Mouse (Mus musculus): ENCODE measurements at regions not wholly inside any gene's neighbourhood (a gene's known extent, or its start where the extent isn't known, plus 50 kb on each side); places are given as distances from the start of the nearest gene placed in this dataset.

DNA sequence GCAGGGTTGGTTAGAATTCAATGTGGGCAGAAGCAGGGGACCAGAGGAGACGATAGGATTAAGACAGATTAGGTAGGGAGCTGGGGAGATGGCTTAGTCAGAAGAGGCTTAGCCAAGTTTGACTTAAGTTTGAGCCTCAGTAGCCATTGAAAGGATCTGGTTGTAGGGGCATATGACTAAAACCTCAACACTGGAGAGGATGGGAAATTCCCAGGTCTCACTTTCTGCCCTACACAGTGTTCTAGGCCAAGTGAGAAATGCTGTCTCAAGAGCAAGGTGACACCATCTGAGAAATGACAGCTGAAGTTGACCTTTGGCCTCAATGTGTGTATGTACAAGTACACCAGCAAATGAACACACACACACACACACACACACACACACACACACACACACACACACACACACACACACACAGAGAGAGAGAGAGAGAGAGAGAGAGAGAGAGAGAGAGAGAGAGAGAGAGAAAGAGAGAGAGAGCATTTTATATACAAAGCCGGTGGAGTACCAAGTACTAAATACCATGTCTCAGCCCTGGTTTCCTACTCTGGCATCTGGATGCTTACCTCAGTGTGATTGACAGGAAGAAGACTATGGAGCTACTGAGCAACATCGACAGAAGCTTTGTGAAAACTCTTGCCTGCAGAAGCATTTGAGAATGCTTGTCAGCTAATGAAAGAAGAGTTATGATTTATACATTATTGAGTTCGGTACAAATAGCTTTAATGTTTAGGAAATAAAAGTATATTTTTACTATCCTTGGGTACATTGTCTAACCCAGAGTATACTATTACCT lies 85.3 kb upstream of the 4933412E24Rik start:
- no peak for DNase-seq

DNA sequence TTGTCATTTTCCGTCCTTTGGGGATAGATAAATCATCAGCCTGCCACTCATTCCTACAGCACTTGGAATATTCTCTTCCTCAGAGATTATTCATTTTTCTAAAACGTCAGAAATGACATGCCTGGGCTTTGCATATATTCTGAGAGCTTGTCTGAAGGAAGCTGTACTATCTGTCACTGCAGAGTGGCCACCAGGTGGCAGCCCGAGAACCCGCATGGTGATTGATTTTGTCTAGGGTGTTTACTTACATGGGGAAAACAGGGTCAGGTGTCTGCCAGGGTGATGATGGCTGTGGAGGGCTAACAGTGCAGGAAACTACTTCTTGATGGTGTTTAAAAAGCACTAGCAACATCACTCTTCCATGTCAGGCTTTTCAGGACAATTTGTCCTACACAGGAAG lies 80.7 kb upstream of the 4933412E24Rik start:
- peak; percentile 40 to 46 for DNase-seq

DNA sequence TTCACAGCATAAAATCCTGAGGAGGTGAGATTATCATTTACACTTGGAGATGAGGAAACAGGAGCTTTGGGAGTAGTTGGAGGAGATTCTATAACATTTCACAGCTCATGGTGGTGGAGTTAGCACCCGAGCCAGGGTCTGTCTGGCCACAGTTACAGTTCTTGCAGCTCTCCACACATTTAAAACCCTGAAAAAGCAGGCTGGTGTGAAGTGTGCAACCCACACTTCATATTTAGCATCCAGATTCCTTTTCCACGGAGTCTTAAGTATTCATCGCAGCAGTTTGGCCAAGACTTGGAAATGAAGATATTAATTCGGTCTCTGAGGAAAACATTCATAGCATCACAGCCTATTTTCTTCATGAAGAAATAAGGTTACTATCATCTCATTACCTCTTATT lies 79.7 kb upstream of the 4933412E24Rik start:
- no peak for DNase-seq

DNA sequence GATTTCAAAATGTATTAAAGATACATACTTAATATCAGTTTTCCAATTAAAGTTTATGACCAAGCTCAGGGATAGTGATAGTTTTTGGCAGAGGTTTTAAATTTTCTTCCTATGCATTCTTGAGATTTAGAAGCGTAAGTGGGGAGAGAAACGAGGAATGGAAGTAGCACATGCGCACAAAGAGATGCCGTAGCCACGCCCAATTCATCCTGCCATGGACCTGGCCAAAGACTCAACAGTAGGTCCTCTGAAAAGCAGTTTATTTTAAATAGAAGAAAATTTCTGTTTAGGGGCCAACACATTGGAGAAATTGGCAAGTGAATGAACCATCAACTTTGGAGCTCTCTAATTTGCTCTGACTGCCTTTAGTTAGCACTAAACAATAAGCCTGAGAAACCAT lies 73.5 kb upstream of the 4933412E24Rik start:
- no peak for DNase-seq

DNA sequence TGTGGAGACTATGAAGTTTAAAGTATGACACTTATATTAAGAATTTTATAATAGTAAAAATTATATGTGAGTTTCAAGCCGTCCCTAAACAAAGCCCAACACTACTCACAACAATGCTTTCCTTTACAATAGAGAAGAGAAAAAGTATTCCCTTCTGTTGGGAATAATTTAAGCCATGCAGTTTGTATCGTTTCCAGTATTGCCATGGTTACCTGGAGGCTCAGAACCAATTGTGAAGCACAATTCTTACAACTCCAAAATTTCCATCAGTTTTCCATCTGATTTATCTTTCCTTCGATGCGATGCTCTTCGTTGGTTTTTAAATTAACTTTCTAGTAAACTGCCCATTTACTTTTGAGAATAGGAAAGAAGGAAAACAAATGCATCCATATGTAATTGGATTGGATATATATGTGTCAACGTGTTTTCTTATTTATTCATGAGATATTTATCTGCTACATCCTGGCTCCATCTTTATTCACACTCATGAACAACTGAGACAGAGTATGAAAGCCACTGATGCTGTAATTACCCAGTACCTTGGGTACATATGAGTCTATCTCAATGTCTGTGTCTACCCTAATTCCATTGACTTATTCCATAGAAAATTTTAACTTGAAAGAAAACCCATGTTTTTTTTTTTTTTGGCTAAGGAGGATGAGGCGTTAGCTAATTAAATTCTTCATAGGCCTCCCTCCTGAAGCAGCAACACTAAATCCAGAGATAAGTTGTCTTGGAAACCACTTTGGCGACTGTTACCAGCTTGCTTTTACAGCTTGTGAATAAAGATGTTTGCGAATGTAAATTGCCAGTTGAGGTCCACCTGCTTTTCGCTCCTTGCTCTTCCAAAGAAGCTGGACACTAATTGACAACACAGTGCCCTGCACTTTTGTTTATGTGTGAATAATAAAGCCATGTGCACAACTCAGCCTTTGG lies 72.8 kb upstream of the 4933412E24Rik start:
- DNase-seq, result no peak
